Mouse (Mus musculus): ENCODE measurements around the gene Ttc9.

DNA sequence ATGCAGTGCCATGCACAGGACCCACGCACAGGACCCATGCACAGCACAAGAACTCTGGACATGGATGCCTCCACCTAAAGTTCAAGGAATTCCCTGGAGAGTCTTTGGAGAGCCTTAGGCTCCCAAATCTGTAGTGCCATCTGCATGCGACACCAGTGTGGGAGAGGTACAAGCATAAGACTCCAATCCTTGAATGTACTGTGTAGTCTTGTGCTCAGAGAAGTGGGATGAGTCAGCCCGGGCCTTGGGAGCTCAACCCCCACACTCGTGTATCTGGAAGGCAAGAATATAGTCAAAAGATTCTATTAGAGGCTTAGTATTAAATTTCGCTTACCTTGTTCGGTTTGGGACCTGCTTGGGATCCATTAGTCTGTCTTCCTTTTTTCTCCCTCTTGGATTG, 15.2 kb upstream of the Ttc9 start:
- TF ChIP-seq POLR2A (IDR thresholded peaks at IDR 0.05; ENCODE audit: borderline replicate concordance, low read depth, low read length) (no peak), CTCF (IDR thresholded peaks at IDR 0.05; ENCODE audit: low read depth, low read length) (no peak)
